Mouse (Mus musculus): ENCODE measurements at regions not wholly inside any gene's neighbourhood (a gene's known extent, or its start where the extent isn't known, plus 50 kb on each side); places are given as distances from the start of the nearest gene placed in this dataset.

GRCm38 (mm10) chr8:128180214-128180613, 178.2 kb upstream of the Nrp1 start:
- no peak for DNase-seq

DNA sequence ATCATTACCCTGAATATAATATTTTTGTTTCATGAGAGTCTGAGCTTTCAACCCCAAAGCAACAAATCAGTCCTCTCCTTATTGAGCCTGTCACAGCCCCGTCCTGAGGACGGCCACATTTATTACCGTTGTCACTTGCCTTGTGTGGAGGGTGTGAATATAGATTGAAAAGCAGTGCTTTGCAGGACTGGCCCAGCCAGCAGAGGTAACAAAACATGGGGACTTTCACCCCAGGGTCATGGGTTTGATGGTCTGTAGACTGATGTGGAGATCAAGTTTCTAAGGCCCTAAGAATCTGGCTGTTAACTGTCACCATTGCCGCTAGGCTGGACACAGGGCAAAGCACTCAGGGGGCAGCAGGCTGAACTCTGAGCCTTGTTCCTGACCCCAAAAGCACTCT, 175.3 kb upstream of the Nrp1 start:
- no peak for DNase-seq

- DNase-seq: no peak
Observed at GRCm38 (mm10) chr8:128188321-128188720, 170.1 kb upstream of the Nrp1 start.

DNA sequence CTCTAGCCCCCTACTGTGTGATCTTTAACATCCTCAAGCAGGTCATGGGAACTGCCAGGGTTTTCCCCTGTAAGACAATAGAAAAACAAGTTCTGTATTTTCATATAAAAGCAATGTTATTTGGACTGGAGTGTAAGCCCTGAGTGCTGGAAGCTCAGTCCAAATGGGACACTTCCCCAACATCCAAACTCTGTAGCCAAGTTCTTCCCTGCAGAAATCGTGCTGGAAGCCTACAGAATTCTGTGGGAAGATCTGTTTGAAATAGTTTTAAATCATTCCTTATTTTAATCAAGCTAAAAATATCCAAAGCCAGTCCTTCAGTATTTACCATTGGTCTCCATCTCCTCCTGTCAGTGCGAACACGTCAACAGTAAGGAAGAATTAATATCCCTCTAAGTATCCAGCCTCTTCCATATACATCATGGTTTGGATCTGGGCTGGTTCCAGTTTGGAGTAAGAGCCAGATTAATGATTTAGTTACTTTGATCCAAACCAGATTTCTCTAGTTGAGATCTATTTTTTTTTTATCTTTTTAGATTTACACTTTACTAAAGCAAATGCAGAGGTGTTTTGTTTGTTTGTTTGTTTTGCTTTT, 165.0 kb upstream of the Nrp1 start:
- DNase-seq: no peak

DNA sequence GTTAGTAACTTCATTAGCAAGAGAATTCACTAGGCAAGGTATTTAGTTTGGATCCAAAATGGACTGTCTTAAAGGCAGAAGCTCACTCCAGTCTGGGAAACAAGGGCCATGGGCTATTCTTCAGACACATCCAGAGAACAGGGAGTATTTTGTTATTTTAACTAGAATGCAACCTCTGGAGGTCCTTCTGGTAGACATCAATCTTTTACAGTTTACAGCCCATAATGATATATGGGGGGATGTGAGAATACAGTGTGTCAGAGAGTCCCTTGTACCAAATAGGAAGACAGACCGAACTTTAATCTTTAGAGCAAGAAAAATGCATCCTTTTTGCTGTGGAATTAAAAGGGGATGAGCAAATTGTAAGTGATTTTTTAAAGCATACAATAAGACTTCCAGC, 157.6 kb upstream of the Nrp1 start:
- no peak for DNase-seq

DNA sequence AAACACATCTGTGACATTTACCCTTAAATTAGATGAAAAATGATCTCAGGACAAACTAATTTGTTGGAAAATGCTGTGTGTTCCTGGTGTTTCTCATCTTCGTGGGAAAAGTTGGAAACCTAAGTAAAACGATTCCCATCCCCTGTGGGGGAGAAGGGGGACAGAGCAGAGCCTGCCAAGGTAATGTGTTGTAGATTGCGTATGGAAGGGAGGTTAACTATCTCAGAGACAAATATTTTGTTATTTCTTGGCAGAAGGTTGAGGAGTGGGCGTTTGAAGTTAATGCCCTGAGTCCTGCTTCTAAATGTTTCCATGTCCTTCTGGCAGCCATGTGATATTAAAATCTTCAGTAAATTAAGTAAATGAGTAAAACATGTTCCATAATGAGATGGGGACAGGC, 156.8 kb upstream of the Nrp1 start:
- no peak for DNase-seq

DNA sequence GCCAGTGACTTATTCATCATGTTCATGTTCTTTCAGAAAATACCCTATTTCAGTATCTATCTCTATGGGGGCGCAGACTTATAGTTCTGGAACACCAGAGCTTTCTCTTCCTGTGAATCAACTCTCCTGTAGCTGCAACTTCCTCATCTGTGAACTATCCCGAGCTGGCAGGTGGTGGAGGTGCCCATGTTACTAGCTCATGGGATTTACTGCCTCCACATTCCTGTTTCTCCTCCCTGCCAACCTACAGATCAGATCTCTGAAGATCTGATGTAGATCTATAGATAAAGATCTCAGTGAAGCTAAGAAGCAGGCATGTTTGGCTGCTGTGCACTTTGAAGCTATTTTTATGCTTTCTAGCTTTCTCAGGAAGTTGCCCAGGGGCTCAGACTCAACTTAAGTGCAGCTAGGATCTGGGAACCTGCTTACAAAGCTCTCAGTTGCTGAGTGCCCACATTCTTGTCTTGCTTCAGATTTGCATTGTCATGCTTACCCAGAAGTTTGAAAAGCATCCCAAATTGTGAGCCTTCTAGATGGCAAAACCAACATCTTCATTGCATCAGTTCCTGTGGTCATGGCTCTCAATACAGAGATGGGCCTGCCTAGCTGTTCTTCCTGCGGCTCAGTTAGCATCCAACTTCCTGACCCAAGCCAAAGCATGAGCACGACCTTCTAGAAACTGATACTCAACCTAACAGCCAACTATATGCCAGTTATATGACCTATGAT, 156.1 kb upstream of the Nrp1 start:
- no peak for DNase-seq

DNA sequence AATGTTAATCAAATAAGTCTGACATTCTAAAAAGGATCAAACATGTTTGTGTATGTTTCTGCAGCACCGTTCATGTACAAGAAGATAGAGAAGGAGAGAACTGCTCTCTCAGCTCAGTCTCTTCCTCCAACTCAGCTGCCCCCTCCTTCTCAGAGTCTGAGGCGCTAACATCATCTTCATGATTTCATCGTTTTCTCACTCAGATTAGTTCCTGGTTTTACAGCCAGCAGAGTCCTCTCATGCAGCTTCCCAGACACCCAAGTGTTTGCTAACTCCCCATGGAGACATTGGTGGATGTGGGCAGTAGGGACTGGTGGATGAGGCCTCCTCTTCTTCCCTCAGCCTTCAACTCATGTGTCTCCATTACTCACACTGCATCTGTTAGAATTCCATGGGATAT, 153.6 kb upstream of the Nrp1 start:
- no peak for DNase-seq

DNA sequence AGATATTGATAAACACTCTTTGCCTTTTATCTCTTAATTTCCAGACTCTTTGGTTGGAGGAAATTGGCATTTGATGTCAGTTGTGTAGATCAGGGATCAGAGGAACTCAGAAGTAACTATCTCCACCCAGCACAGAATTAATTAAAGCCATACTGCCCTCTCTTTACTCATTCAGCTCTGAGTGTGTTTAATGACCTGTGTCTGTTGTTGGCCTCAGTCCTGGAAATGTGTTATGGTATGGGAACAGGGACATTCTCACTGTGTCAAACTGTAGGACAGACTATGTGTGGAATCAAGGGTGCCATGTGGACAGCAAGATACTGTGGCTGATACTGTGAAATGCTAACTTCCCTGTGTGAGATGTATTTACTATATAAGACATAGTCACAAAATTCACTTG, 151.3 kb upstream of the Nrp1 start:
- DNase-seq: no peak

DNA sequence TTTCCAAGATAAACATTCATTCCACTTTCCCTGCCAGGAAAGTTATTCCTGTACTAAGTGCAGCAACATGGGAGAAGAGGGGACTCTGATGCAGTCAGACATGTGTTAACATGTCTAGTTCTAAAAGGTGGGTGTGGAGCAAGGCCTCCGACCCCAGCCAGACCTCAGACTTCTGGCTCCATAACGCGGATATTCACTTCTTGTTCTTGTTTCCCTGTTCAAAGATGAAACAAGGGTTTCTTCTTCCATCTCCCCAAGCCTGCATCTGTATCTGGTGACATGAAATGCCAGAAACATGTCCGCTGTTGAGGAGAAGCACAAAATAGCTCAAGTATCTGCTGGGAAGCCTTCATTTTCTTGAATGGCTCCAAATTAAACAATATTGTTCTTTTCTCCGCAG, 147.6 kb upstream of the Nrp1 start:
- no peak for DNase-seq

DNA sequence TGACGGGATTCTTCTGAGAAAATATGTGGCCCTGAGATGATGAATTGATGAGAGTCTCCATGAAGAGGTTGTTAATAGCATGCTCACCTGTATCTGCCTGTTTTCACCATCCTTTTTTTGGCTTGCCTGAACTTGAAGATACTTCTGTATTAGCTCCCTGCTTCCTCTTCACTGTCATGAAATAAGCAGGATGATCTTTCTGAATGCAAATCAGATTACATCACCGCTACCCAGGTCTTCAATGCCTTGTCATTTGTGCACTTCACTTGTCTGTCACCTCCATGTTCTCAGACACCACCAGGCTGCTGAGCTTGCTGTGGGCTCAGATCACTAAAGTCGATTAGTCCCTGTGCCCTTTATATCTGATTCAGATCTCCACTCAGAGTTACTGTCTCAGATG, 146.2 kb upstream of the Nrp1 start:
- DNase-seq: no peak

DNA sequence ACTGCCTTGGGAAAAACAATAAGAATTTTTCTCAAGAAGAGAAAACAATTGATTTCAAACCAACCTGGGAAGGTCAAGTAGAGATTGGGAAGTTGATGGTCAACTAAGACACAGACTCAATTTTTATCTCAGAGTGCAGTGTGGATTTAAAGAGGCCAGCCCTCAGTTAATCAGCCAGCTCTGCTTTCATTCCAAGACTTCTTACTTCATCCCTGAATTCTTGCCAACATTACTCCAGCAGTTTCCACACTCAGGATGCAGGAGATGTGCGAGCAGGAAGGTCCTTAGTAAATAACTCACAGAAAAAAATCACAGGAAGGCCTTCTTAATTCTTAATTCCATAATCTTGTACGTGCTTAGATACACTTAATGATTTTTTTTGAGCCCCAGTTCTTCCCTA, 144.1 kb upstream of the Nrp1 start:
- DNase-seq: no peak

- DNase-seq: no peak
Observed at GRCm38 (mm10) chr8:128218886-128219285, 139.5 kb upstream of the Nrp1 start.

GRCm38 (mm10) chr8:128219539-128219938, 138.9 kb upstream of the Nrp1 start:
- no peak for DNase-seq

GRCm38 (mm10) chr8:128223092-128223491, 135.3 kb upstream of the Nrp1 start:
- DNase-seq: no peak

- DNase-seq: no peak
Observed at GRCm38 (mm10) chr8:128223522-128223921, 134.9 kb upstream of the Nrp1 start.

- no peak for DNase-seq
Observed at GRCm38 (mm10) chr8:128225123-128225522, 133.3 kb upstream of the Nrp1 start.

DNA sequence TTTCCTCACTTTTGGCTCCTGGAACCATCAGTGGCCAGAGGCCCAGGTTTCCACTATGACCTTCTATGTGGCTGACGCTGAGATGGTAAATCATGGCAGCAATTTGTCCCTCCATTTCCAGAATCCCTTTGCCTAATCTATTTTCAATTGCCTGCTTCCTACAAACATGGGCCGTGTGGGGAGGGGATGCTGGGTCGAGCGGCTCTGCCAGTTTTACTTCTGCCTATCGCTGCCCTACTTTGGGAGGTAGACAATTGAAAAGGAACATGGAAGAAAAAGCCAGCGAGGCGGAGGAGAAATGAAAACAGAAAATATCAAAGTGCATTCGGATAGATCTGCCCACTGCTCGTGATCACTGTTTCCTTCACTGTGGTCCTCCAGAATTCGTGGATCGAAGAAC, 123.3 kb upstream of the Nrp1 start:
- no peak for DNase-seq

GRCm38 (mm10) chr8:128235527-128235926, 122.9 kb upstream of the Nrp1 start:
- DNase-seq: no peak

- no peak for DNase-seq
Observed at GRCm38 (mm10) chr8:128236097-128236496, 122.3 kb upstream of the Nrp1 start.

DNA sequence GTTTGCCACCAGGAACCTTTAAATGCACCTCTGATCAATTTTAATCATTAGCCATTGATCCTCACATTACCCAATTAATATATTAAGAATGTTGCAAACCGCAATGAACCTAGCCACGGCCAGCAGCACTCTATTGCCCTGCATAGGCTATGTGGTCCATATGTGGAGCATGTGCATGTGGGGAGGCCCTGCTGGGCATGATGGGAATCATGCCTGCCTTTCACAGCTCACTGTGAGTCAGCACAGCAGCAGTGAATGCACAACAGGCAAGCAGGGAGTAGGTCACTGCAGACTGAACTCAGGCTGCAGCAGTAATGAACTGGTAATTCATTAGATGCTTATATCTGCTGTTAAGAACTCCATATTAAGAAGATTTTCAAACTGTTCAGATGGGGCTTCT, 119.5 kb upstream of the Nrp1 start:
- DNase-seq: no peak

DNA sequence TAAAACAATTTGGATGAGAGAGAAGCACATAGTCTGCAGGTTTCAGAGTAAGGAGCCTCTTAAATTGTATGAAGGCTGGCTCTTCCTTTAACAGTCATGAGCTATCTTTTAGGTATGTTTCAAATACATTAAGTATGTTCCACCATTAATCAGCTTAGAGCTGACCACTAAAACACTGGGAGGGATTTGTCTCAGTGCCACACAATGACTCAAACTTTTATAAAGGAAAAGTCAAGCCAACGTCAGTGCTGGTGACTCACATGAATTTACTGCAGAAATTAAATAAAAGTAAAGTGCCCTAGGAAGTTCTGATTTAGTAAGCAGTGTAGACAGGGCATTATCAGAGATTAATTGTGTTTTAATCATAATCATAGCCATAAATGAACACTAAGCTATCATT, 118.6 kb upstream of the Nrp1 start:
- DNase-seq: no peak

DNA sequence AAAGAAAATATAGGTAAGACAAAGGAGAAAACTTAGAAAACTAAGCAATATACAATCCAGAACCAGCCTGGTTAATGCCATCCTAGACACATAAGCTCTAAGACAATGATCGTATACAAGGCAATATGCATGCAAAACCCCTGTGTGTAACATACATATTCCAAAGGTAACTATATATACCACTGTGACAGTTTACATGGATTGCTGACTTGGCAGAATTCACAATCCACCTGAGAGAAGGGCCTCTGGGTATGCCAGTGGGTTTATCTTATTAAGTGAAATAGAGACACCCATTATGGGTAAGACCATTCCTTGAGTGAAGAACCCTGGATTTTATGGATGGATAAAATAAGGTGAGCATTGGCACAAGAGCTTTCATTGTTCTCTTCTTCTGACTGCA, 117.2 kb upstream of the Nrp1 start:
- no peak for DNase-seq

- DNase-seq: no peak
Observed at GRCm38 (mm10) chr8:128242465-128243251, 115.7 kb upstream of the Nrp1 start.

All from right cerebral cortex, postnatal 14 days (tissue).